Mouse (Mus musculus) frontal cortex, adult 2 months (tissue): Measurements from ENCODE around the gene Chst7. TPM values are rescaled to one million over a fixed set of nuclear protein-coding genes. Genes with fewer than 3 reads are reported as not detected.
A peak's percentile ranks its signal among the peaks of the same experiment; 100 is the strongest.

Experiments
- DNase-seq, 2 experiments: peaks; one replicate each; pipeline ENCODE4 v3.0.0; 2022; ENCODE audit warnings: low spot score in 1 of 2; ENCODE audit errors: extremely low spot score in 1 of 2
- polyA plus RNA-seq: library from polyadenylated mRNA; depleted of rRNA; stranded (reverse); fragments of >200 nt; gene quantifications from 2 replicates; pipeline ENCODE4 v1.2.3, GENCODE M21; 2012; rRNA removed

Chst7 gene
- polyA plus RNA-seq, result 2.0 and 2.8 TPM in 2 replicates

- DNase-seq, result peak in 1 of 2 experiments; percentile 35
Measured at GRCm38 (mm10) chrX:20059381-20059971, at the start of gene Chst7. Chst7 (plus strand) TSS chrX:20059560.

- no peak for DNase-seq
Measured at GRCm38 (mm10) chrX:20012211-20012610, 47.1 kb upstream of the Chst7 start.

GRCm38 (mm10) chrX:20020942-20021341 lies 38.4 kb upstream of the Chst7 start:
- peak in 1 of 2 experiments; percentile 17 for DNase-seq

GRCm38 (mm10) chrX:20060096-20060768 lies 872 bp downstream of the Chst7 start:
- no peak for DNase-seq

- no peak for DNase-seq
Measured at GRCm38 (mm10) chrX:20060769-20061315, 1.5 kb downstream of the Chst7 start.

GRCm38 (mm10) chrX:20061764-20062480 lies 2.6 kb downstream of the Chst7 start:
- DNase-seq, result no peak

- no peak for DNase-seq
Measured at GRCm38 (mm10) chrX:20066636-20067035, 7.3 kb downstream of the Chst7 start.

GRCm38 (mm10) chrX:20070196-20070595 lies 10.8 kb downstream of the Chst7 start:
- no peak for DNase-seq

- DNase-seq, result no peak
Measured at GRCm38 (mm10) chrX:20117717-20118116, 58.4 kb downstream of the Chst7 start.

- DNase-seq, result no peak
Measured at GRCm38 (mm10) chrX:20125481-20125880, 66.1 kb downstream of the Chst7 start.

GRCm38 (mm10) chrX:20128951-20129350 lies 69.6 kb downstream of the Chst7 start:
- no peak for DNase-seq

GRCm38 (mm10) chrX:20129466-20129865 lies 70.1 kb downstream of the Chst7 start:
- DNase-seq, result no peak

Other genes with a start within 250 kb of the Chst7 start
- gene Slc9a7, start 232.2 kb downstream of the Chst7 start, polyA plus RNA-seq, result 12.1 and 13.8 TPM in 2 replicates